Mouse (Mus musculus): ENCODE data around the gene Zfp142. TPM values are rescaled to one million over a fixed set of nuclear protein-coding genes. Genes with fewer than 3 reads are reported as not detected.

Gene Zfp142
- total and polyA plus RNA-seq, 2 experiments from 2014 or later = 7.8 to 16.4 TPM

GRCm38 (mm10) chr1:74538650-74539049, 49.4 kb downstream of the Zfp142 start:
- peak; percentile 84 for DNase-seq (ENCODE audit: low spot score)
- Histone ChIP-seq H3K36me3 (ENCODE audit: insufficient read depth, low read length) (no peaks in the 10 kb centered on the region), H3K4me3 (ENCODE audit: low read depth, low read length) (no peak overlapping the region), H3K27me3 (ENCODE audit: insufficient read depth, low read length) (no peaks in the 10 kb centered on the region), H3K4me1 (ENCODE audit: insufficient read depth, low read length) (peaks cover 5% of the 10 kb centered on the region; the same call in 1 of the 2 replicates), H3K9me3 (ENCODE audit: low read length) (no peaks in the 10 kb centered on the region), H3K9ac (replicated peaks; ENCODE audit: low read length, poor library complexity, severe bottlenecking) (no peak overlapping the region), H3K27ac (ENCODE audit: low read depth, low read length) (no peak overlapping the region), H3K4me2 (ENCODE audit: low read depth, low read length, poor library complexity, severe bottlenecking) (no peak overlapping the region)
- TF ChIP-seq CTCF (IDR thresholded peaks at IDR 0.05) = no peak
- no peak for ATAC-seq (ENCODE audit: low FRiP score)

GRCm38 (mm10) chr1:74528589-74528988, 59.5 kb downstream of the Zfp142 start:
- ATAC-seq (ENCODE audit: low FRiP score) (no peak), DNase-seq (ENCODE audit: low spot score) (no peak)
- Histone ChIP-seq H3K9ac (replicated peaks; ENCODE audit: low read length, poor library complexity, severe bottlenecking) (no peak overlapping the region), H3K9me3 (ENCODE audit: low read length) (no peaks in the 10 kb centered on the region), H3K4me1 (ENCODE audit: insufficient read depth, low read length) (no peaks in the 10 kb centered on the region), H3K27ac (ENCODE audit: low read depth, low read length) (no peak overlapping the region), H3K36me3 (ENCODE audit: insufficient read depth, low read length) (peaks cover 70% of the 10 kb centered on the region), H3K27me3 (ENCODE audit: insufficient read depth, low read length) (no peaks in the 10 kb centered on the region), H3K4me2 (ENCODE audit: low read depth, low read length, poor library complexity, severe bottlenecking) (no peak overlapping the region), H3K4me3 (ENCODE audit: low read depth, low read length) (no peak overlapping the region)
- 93% methylated on average over 7 of the region's 7 CpGs for WGBS
- no peak for TF ChIP-seq CTCF (IDR thresholded peaks at IDR 0.05)

GRCm38 (mm10) chr1:74524746-74525145, 63.3 kb downstream of the Zfp142 start:
- Histone ChIP-seq H3K27me3 (ENCODE audit: insufficient read depth, low read length) (no peaks in the 10 kb centered on the region), H3K27ac (ENCODE audit: low read depth, low read length) (no peak overlapping the region), H3K9me3 (ENCODE audit: low read length) (no peaks in the 10 kb centered on the region), H3K4me1 (ENCODE audit: insufficient read depth, low read length) (no peaks in the 10 kb centered on the region), H3K4me3 (ENCODE audit: low read depth, low read length) (no peak overlapping the region), H3K36me3 (ENCODE audit: insufficient read depth, low read length) (peaks cover 63% of the 10 kb centered on the region), H3K9ac (replicated peaks; ENCODE audit: low read length, poor library complexity, severe bottlenecking) (no peak overlapping the region), H3K4me2 (ENCODE audit: low read depth, low read length, poor library complexity, severe bottlenecking) (no peak overlapping the region)
- WGBS = 94% methylated on average over 4 of the region's 4 CpGs
- ATAC-seq (ENCODE audit: low FRiP score) = no peak
- DNase-seq (ENCODE audit: low spot score) = no peak
- no peak for TF ChIP-seq CTCF (IDR thresholded peaks at IDR 0.05)

- no peak overlapping the region for H3K27ac ChIP-seq (ENCODE audit: low read depth, low read length)
- no peak overlapping the region for H3K4me2 ChIP-seq (ENCODE audit: low read depth, low read length, poor library complexity, severe bottlenecking)
- no peak overlapping the region for H3K9ac ChIP-seq (replicated peaks; ENCODE audit: low read length, poor library complexity, severe bottlenecking)
- H3K4me3 ChIP-seq (ENCODE audit: low read depth, low read length) = no peak overlapping the region
- no peak for TF ChIP-seq CTCF (IDR thresholded peaks at IDR 0.05)
- no peak for ATAC-seq (ENCODE audit: low FRiP score)
- no peaks in the 10 kb centered on the region for H3K9me3 ChIP-seq (ENCODE audit: low read length)
- H3K36me3 ChIP-seq (ENCODE audit: insufficient read depth, low read length) = peaks cover 33% of the 10 kb centered on the region
- no peak for DNase-seq (ENCODE audit: low spot score)
- H3K27me3 ChIP-seq (ENCODE audit: insufficient read depth, low read length) = no peaks in the 10 kb centered on the region
- no peaks in the 10 kb centered on the region for H3K4me1 ChIP-seq (ENCODE audit: insufficient read depth, low read length)
These were observed 68.2 kb downstream of the Zfp142 start for GRCm38 (mm10) chr1:74519875-74520274.

Small RNA genes within 50 kb of the gene (microRNA-seq; reads per million reads assigned to microRNA genes)
- gene Gm25035 (ENCODE audit: borderline number of aligned reads) = not detected

Other genes with a start within 250 kb of the Zfp142 start
- gene Catip, start 226.1 kb downstream of the Zfp142 start, total RNA-seq (2014; rRNA removed) = 2.7 and 4.0 TPM in 2 replicates
- 1.6 and 2.4 TPM in 2 replicates for gene Catip, start 226.1 kb downstream of the Zfp142 start, polyA plus RNA-seq (2015; fragmentation: Nextera tagmentation; extraction: Ambion mirVana)
- 7.8 and 12.6 TPM in 2 replicates for gene Slc11a1, start 213.1 kb downstream of the Zfp142 start, total RNA-seq (2014; rRNA removed)
- 1.3 and 1.7 TPM in 2 replicates for gene Slc11a1, start 213.1 kb downstream of the Zfp142 start, polyA plus RNA-seq (2015; fragmentation: Nextera tagmentation; extraction: Ambion mirVana)
- 23.9 and 29.3 TPM in 2 replicates for gene Ctdsp1, start 196.7 kb downstream of the Zfp142 start, total RNA-seq (2014; rRNA removed)
- gene Ctdsp1, start 196.7 kb downstream of the Zfp142 start, polyA plus RNA-seq (2015; fragmentation: Nextera tagmentation; extraction: Ambion mirVana) = 11.7 and 12.1 TPM in 2 replicates
- 0.38 and 0.80 TPM in 2 replicates for gene Vil1, start 178.9 kb downstream of the Zfp142 start, total RNA-seq (2014; rRNA removed)
- gene Vil1, start 178.9 kb downstream of the Zfp142 start, polyA plus RNA-seq (2015; fragmentation: Nextera tagmentation; extraction: Ambion mirVana) = 0.31 and 0.43 TPM in 2 replicates
- gene Cnot9, start 82.2 kb downstream of the Zfp142 start, total RNA-seq (2014; rRNA removed) = 40.3 and 40.8 TPM in 2 replicates
- 43.0 and 47.4 TPM in 2 replicates for gene Cnot9, start 82.2 kb downstream of the Zfp142 start, polyA plus RNA-seq (2015; fragmentation: Nextera tagmentation; extraction: Ambion mirVana)
- gene Plcd4, start 45.4 kb downstream of the Zfp142 start, total RNA-seq (2014; rRNA removed) = 4.9 and 9.4 TPM in 2 replicates
- gene Plcd4, start 45.4 kb downstream of the Zfp142 start, polyA plus RNA-seq (2015; fragmentation: Nextera tagmentation; extraction: Ambion mirVana) = 7.1 and 7.3 TPM in 2 replicates
- 19.3 and 25.7 TPM in 2 replicates for gene Usp37, start 44.0 kb downstream of the Zfp142 start, total RNA-seq (2014; rRNA removed)
- 16.4 and 18.5 TPM in 2 replicates for gene Usp37, start 44.0 kb downstream of the Zfp142 start, polyA plus RNA-seq (2015; fragmentation: Nextera tagmentation; extraction: Ambion mirVana)
- 14.7 and 19.9 TPM in 2 replicates for gene Bcs1l, start within 50 bp of the Zfp142 start, total RNA-seq (2014; rRNA removed)
- gene Bcs1l, start within 50 bp of the Zfp142 start, polyA plus RNA-seq (2015; fragmentation: Nextera tagmentation; extraction: Ambion mirVana) = 12.4 and 13.6 TPM in 2 replicates
- 60.0 and 60.8 TPM in 2 replicates for gene Rnf25, start 13.2 kb upstream of the Zfp142 start, total RNA-seq (2014; rRNA removed)
- gene Rnf25, start 13.2 kb upstream of the Zfp142 start, polyA plus RNA-seq (2015; fragmentation: Nextera tagmentation; extraction: Ambion mirVana) = 51.3 and 54.0 TPM in 2 replicates
- 9.9 and 10.5 TPM in 2 replicates for gene Stk36, start 13.2 kb upstream of the Zfp142 start, total RNA-seq (2014; rRNA removed)
- gene Stk36, start 13.2 kb upstream of the Zfp142 start, polyA plus RNA-seq (2015; fragmentation: Nextera tagmentation; extraction: Ambion mirVana) = 8.7 and 9.6 TPM in 2 replicates
- 25.9 and 26.2 TPM in 2 replicates for gene Ttll4, start 73.5 kb upstream of the Zfp142 start, total RNA-seq (2014; rRNA removed)
- gene Ttll4, start 73.5 kb upstream of the Zfp142 start, polyA plus RNA-seq (2015; fragmentation: Nextera tagmentation; extraction: Ambion mirVana) = 4.2 and 4.4 TPM in 2 replicates
- 4.4 TPM in 2 replicates for gene Cyp27a1, start 125.3 kb upstream of the Zfp142 start, total RNA-seq (2014; rRNA removed)
- 2.3 and 2.6 TPM in 2 replicates for gene Cyp27a1, start 125.3 kb upstream of the Zfp142 start, polyA plus RNA-seq (2015; fragmentation: Nextera tagmentation; extraction: Ambion mirVana)
- gene Prkag3, start 161.0 kb upstream of the Zfp142 start, total RNA-seq (2014; rRNA removed) = 0.11 TPM in 1 of 2 replicates, not detected in the other
- gene Prkag3, start 161.0 kb upstream of the Zfp142 start, polyA plus RNA-seq (2015; fragmentation: Nextera tagmentation; extraction: Ambion mirVana) = 0.09 TPM in 1 of 2 replicates, not detected in the other
- 6.2 and 8.4 TPM in 2 replicates for gene Wnt6, start 183.6 kb upstream of the Zfp142 start, total RNA-seq (2014; rRNA removed)
- gene Wnt6, start 183.6 kb upstream of the Zfp142 start, polyA plus RNA-seq (2015; fragmentation: Nextera tagmentation; extraction: Ambion mirVana) = 6.3 and 6.6 TPM in 2 replicates
- gene Wnt10a, start 203.3 kb upstream of the Zfp142 start, total RNA-seq (2014; rRNA removed) = 0.09 and 0.82 TPM in 2 replicates
- gene Wnt10a, start 203.3 kb upstream of the Zfp142 start, polyA plus RNA-seq (2015; fragmentation: Nextera tagmentation; extraction: Ambion mirVana) = 0.10 and 0.38 TPM in 2 replicates

All from midbrain, postnatal 0 days (tissue).